Mouse (Mus musculus) myocyte (in vitro differentiated cells): ENCODE results near the gene Reps2.

ENCODE experiments used
- CEBPB ChIP-seq: IDR thresholded peaks from 2 replicates; pipeline ENCODE4 v1.6.1; 2011; ENCODE audit warnings: mild to moderate bottlenecking, moderate library complexity; ENCODE audit not compliant: poor library complexity, insufficient read depth, severe bottlenecking
- MAX ChIP-seq: IDR thresholded peaks from one replicate; pipeline ENCODE4 v1.6.1; 2011; ENCODE audit warnings: low read depth, mild to moderate bottlenecking, control low read depth
- TCF12 ChIP-seq: IDR thresholded peaks from one replicate; pipeline ENCODE4 v1.6.1; 2011; ENCODE audit warnings: mild to moderate bottlenecking, control low read depth; ENCODE audit not compliant: poor library complexity, insufficient read depth, severe bottlenecking

DNA sequence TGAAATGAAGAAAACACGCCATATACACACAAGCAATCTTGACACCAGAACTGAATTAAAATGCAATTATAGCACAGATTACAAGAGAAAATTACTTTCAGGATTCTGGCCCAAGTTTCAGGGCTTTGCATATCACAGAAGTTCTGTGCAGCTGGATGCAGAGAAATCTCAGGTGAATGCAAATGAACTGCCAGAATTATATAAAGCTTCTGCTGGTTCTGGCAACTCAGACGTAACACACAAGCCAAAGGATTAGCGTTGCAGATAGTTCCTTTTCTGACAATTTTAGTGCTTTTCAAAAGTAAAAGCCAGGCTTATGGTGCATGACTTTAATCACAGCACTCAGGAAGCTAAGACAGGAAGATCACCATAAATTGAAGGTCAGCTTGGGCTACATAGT, 62.9 kb downstream of the Reps2 start:
- TF ChIP-seq MAX = no peak
- no peak for TF ChIP-seq TCF12
- TF ChIP-seq CEBPB = no peak
